Mouse (Mus musculus) embryonic facial prominence, embryonic 13.5 days (tissue): ENCODE measurements around the gene Tpi1. TPM values are rescaled to one million over a fixed set of nuclear protein-coding genes. Genes with fewer than 3 reads are reported as not detected.
A peak's percentile ranks its signal among the peaks of the same experiment; 100 is the strongest.

ENCODE experiments used
- ATAC-seq: fragments of 200-750 bp; cut with Nextera tagmentation; 2 replicates; pipeline ENCODE4 v1.8.0; 2017; ENCODE audit warnings: low read depth; ENCODE audit not compliant: insufficient number of reproducible peaks, insufficient read depth, low FRiP score, low TSS enrichment
- H3K27ac ChIP-seq: fragments of 300-500 bp; sonication (generic); 2 replicates; pipeline ENCODE4 v1.5.1; 2015; ENCODE audit warnings: moderate library complexity, mild to moderate bottlenecking, inconsistent platforms
- H3K27me3 ChIP-seq: fragments of 300-500 bp; sonication (generic); 2 replicates; pipeline ENCODE4 v1.6.1; 2015; ENCODE audit warnings: mild to moderate bottlenecking, inconsistent platforms
- H3K36me3 ChIP-seq: fragments of 300-500 bp; sonication (generic); 2 replicates; pipeline ENCODE4 v1.6.1; 2015; ENCODE audit warnings: mild to moderate bottlenecking, inconsistent platforms
- H3K4me1 ChIP-seq: fragments of 300-500 bp; sonication (generic); 2 replicates; pipeline ENCODE4 v1.6.1; 2015; ENCODE audit warnings: inconsistent platforms
- H3K4me2 ChIP-seq: fragments of 300-500 bp; sonication (generic); 2 replicates; pipeline ENCODE4 v1.6.1; 2015; ENCODE audit warnings: moderate library complexity, mild to moderate bottlenecking, inconsistent platforms
- H3K4me3 ChIP-seq: fragments of 300-500 bp; sonication (generic); 2 replicates; pipeline ENCODE4 v1.5.1; 2015; ENCODE audit warnings: mild to moderate bottlenecking, inconsistent platforms
- H3K9ac ChIP-seq: fragments of 300-500 bp; sonication (generic); 2 replicates; pipeline ENCODE4 v1.6.1; 2015; ENCODE audit warnings: mild to moderate bottlenecking, inconsistent platforms
- H3K9me3 ChIP-seq: fragments of 300-500 bp; sonication (generic); 2 replicates; pipeline ENCODE4 v1.6.1; 2016; ENCODE audit warnings: inconsistent platforms
- WGBS: fragments of 180-500 bp; shearing (Covaris S2); methylation state at CpG from one replicate; pipeline ENCODE4 v1.1.7; 2015; ENCODE audit warnings: mixed read lengths; 5-methylcytosine and 5-hydroxymethylcytosine counted together
- polyA plus RNA-seq: library from polyadenylated mRNA; unstranded; fragments of >200 nt; fragmentation: Nextera tagmentation; extraction: Ambion mirVana; gene quantifications from 2 replicates; pipeline ENCODE4 v1.2.1, GENCODE M21; 2015

The Tpi1 gene
- polyA plus RNA-seq, 1 experiment from 2014 or later = 710 TPM

- Histone ChIP-seq H3K4me1 (peaks cover 8% of the 10 kb centered on the region; the same call in 1 of the 2 replicates), H3K27me3 (no peaks in the 10 kb centered on the region), H3K36me3 (no peaks in the 10 kb centered on the region), H3K4me3 (no peak overlapping the region), H3K4me2 (no peak overlapping the region), H3K27ac (0 out of 2 replicates have a peak overlapping the region, but pooled peaks have one; percentile 1), H3K9me3 (no peaks in the 10 kb centered on the region), H3K9ac (no peak overlapping the region)
- no peak for ATAC-seq
- 87% methylated on average over 4 of the region's 4 CpGs for WGBS
Measured at GRCm38 (mm10) chr6:124789519-124789918, 24.6 kb downstream of the Tpi1 start.

GRCm38 (mm10) chr6:124787722-124788121 lies 26.4 kb downstream of the Tpi1 start:
- Histone ChIP-seq H3K4me2 (no peak overlapping the region), H3K4me3 (no peak overlapping the region), H3K4me1 (peaks cover 9% of the 10 kb centered on the region; the same call in 1 of the 2 replicates), H3K27me3 (no peaks in the 10 kb centered on the region), H3K9ac (no peak overlapping the region), H3K9me3 (no peaks in the 10 kb centered on the region), H3K36me3 (no peaks in the 10 kb centered on the region), H3K27ac (no peak overlapping the region)
- WGBS = 81% methylated on average over 10 of the region's 10 CpGs
- no peak for ATAC-seq

GRCm38 (mm10) chr6:124786756-124787420 lies 27.2 kb downstream of the Tpi1 start:
- 56% methylated on average over 8 of the region's 8 CpGs for WGBS
- no peak for ATAC-seq
- H3K4me1 ChIP-seq = peaks cover 15% of the 10 kb centered on the region
- H3K4me2 ChIP-seq = no peak overlapping the region
- H3K9ac ChIP-seq = no peak overlapping the region
- H3K9me3 ChIP-seq = no peaks in the 10 kb centered on the region
- no peak overlapping the region for H3K4me3 ChIP-seq
- no peak overlapping the region for H3K27ac ChIP-seq
- H3K27me3 ChIP-seq = no peaks in the 10 kb centered on the region
- no peaks in the 10 kb centered on the region for H3K36me3 ChIP-seq

GRCm38 (mm10) chr6:124782436-124782835 lies 31.7 kb downstream of the Tpi1 start:
- H3K27me3 ChIP-seq = peaks cover 14% of the 10 kb centered on the region
- WGBS = 11% methylated on average over 6 of the region's 6 CpGs
- peak overlapping the region; percentile 28; the same call in 1 of the 2 replicates for H3K9ac ChIP-seq
- no peak; the same call in 1 of the 2 replicates for ATAC-seq
- peaks cover 23% of the 10 kb centered on the region for H3K4me1 ChIP-seq
- H3K9me3 ChIP-seq = no peaks in the 10 kb centered on the region
- peak overlapping the region; percentile 43 for H3K4me2 ChIP-seq
- no peaks in the 10 kb centered on the region for H3K36me3 ChIP-seq
- H3K27ac ChIP-seq = peak overlapping the region; percentile 70
- H3K4me3 ChIP-seq = no peak overlapping the region

GRCm38 (mm10) chr6:124780917-124781316 lies 33.2 kb downstream of the Tpi1 start:
- no peak overlapping the region for H3K4me3 ChIP-seq
- no peak for ATAC-seq
- no peak overlapping the region for H3K9ac ChIP-seq
- 83% methylated on average over 7 of the region's 7 CpGs for WGBS
- no peaks in the 10 kb centered on the region for H3K9me3 ChIP-seq
- H3K27ac ChIP-seq = no peak overlapping the region
- H3K27me3 ChIP-seq = peaks cover 14% of the 10 kb centered on the region
- H3K36me3 ChIP-seq = no peaks in the 10 kb centered on the region
- H3K4me1 ChIP-seq = peaks cover 23% of the 10 kb centered on the region
- H3K4me2 ChIP-seq = no peak overlapping the region

GRCm38 (mm10) chr6:124779984-124780416 lies 34.1 kb downstream of the Tpi1 start:
- Histone ChIP-seq H3K9ac (peak overlapping the region; percentile 58), H3K27ac (peak overlapping the region; percentile 28; the same call in 1 of the 2 replicates), H3K27me3 (peaks cover 14% of the 10 kb centered on the region), H3K4me3 (peak overlapping the region; percentile 40), H3K36me3 (no peaks in the 10 kb centered on the region), H3K9me3 (no peaks in the 10 kb centered on the region), H3K4me2 (peak overlapping the region; percentile 69), H3K4me1 (peaks cover 23% of the 10 kb centered on the region)
- WGBS = 6% methylated on average over 10 of the region's 10 CpGs
- no peak for ATAC-seq

- Histone ChIP-seq H3K27ac (peak within 1 kb of the TSS; percentile 28; the same call in 1 of the 2 replicates), H3K27me3 (peaks cover 14% of the 10 kb centered on the region), H3K4me3 (peak within 1 kb of the TSS; percentile 40), H3K9me3 (no peaks in the 10 kb centered on the region), H3K4me1 (peaks cover 23% of the 10 kb centered on the region), H3K4me2 (peak within 1 kb of the TSS; percentile 69), H3K36me3 (no peaks in the 10 kb centered on the region), H3K9ac (peak within 1 kb of the TSS; percentile 58)
- 3% methylated on average over 23 of the region's 23 CpGs for WGBS
- peak; percentile 46; the same call in 1 of the 2 replicates for ATAC-seq
Measured at GRCm38 (mm10) chr6:124779222-124779983, 34.7 kb downstream of the Tpi1 start, which contains the start of gene Lrrc23. Gene Lrrc23 (minus strand): TSS chr6:124779727.

GRCm38 (mm10) chr6:124770511-124770910 lies 43.6 kb downstream of the Tpi1 start:
- no peak overlapping the region for H3K4me3 ChIP-seq
- no peak overlapping the region for H3K27ac ChIP-seq
- peaks cover 30% of the 10 kb centered on the region for H3K4me1 ChIP-seq
- 90% methylated on average over 15 of the region's 15 CpGs for WGBS
- H3K36me3 ChIP-seq = 0 out of 2 replicates have a peak, but pooled peaks cover 4% of the 10 kb centered on the region
- no peak overlapping the region for H3K9ac ChIP-seq
- no peaks in the 10 kb centered on the region for H3K9me3 ChIP-seq
- ATAC-seq = no peak
- no peak overlapping the region for H3K4me2 ChIP-seq
- peaks cover 16% of the 10 kb centered on the region for H3K27me3 ChIP-seq

GRCm38 (mm10) chr6:124770013-124770412 lies 44.1 kb downstream of the Tpi1 start:
- Histone ChIP-seq H3K27ac (no peak overlapping the region), H3K4me1 (peaks cover 30% of the 10 kb centered on the region), H3K36me3 (0 out of 2 replicates have a peak, but pooled peaks cover 4% of the 10 kb centered on the region), H3K9me3 (no peaks in the 10 kb centered on the region), H3K4me2 (peak overlapping the region; percentile 92), H3K27me3 (peaks cover 16% of the 10 kb centered on the region), H3K9ac (peak overlapping the region; percentile 77), H3K4me3 (peak overlapping the region; percentile 61)
- WGBS = 60% methylated on average over 7 of the region's 7 CpGs
- no peak for ATAC-seq

GRCm38 (mm10) chr6:124769101-124769765 lies 44.9 kb downstream of the Tpi1 start, which contains the start of gene Eno2:
Gene Eno2 (minus strand): TSS chr6:124769673.
- 0 out of 2 replicates have a peak, but pooled peaks cover 4% of the 10 kb centered on the region for H3K36me3 ChIP-seq
- H3K4me2 ChIP-seq = peak within 1 kb of the TSS; percentile 92
- H3K9ac ChIP-seq = peak within 1 kb of the TSS; percentile 77
- H3K9me3 ChIP-seq = no peaks in the 10 kb centered on the region
- H3K27ac ChIP-seq = no peak within 1 kb of the TSS
- WGBS = under 1% methylated on average over 53 of the region's 54 CpGs
- peaks cover 16% of the 10 kb centered on the region for H3K27me3 ChIP-seq
- peak within 1 kb of the TSS; percentile 61 for H3K4me3 ChIP-seq
- peak; percentile 67; the same call in 1 of the 2 replicates for ATAC-seq
- H3K4me1 ChIP-seq = peaks cover 30% of the 10 kb centered on the region

- Histone ChIP-seq H3K9ac (peak overlapping the region; percentile 77), H3K27ac (no peak overlapping the region), H3K9me3 (no peaks in the 10 kb centered on the region), H3K27me3 (peaks cover 16% of the 10 kb centered on the region), H3K4me1 (peaks cover 30% of the 10 kb centered on the region), H3K36me3 (0 out of 2 replicates have a peak, but pooled peaks cover 4% of the 10 kb centered on the region), H3K4me3 (peak overlapping the region; percentile 61), H3K4me2 (peak overlapping the region; percentile 92)
- ATAC-seq = no peak
- 4% methylated on average over 9 of the region's 9 CpGs for WGBS
Measured at GRCm38 (mm10) chr6:124768704-124769044, 45.4 kb downstream of the Tpi1 start.
